Mouse (Mus musculus) embryonic facial prominence, embryonic 13.5 days (tissue): ENCODE results near the gene Ntn1. TPM values are rescaled to one million over a fixed set of nuclear protein-coding genes. Genes with fewer than 3 reads are reported as not detected.

ENCODE experiments used
- ATAC-seq: fragments of 200-750 bp; cut with Nextera tagmentation; 2 replicates; pipeline ENCODE4 v1.8.0; 2017; ENCODE audit warnings: low read depth; ENCODE audit not compliant: insufficient number of reproducible peaks, insufficient read depth, low FRiP score, low TSS enrichment
- H3K27ac ChIP-seq: fragments of 300-500 bp; sonication (generic); 2 replicates; pipeline ENCODE4 v1.5.1; 2015; ENCODE audit warnings: moderate library complexity, mild to moderate bottlenecking, inconsistent platforms
- H3K27me3 ChIP-seq: fragments of 300-500 bp; sonication (generic); 2 replicates; pipeline ENCODE4 v1.6.1; 2015; ENCODE audit warnings: mild to moderate bottlenecking, inconsistent platforms
- H3K36me3 ChIP-seq: fragments of 300-500 bp; sonication (generic); 2 replicates; pipeline ENCODE4 v1.6.1; 2015; ENCODE audit warnings: mild to moderate bottlenecking, inconsistent platforms
- H3K4me1 ChIP-seq: fragments of 300-500 bp; sonication (generic); 2 replicates; pipeline ENCODE4 v1.6.1; 2015; ENCODE audit warnings: inconsistent platforms
- H3K4me2 ChIP-seq: fragments of 300-500 bp; sonication (generic); 2 replicates; pipeline ENCODE4 v1.6.1; 2015; ENCODE audit warnings: moderate library complexity, mild to moderate bottlenecking, inconsistent platforms
- H3K4me3 ChIP-seq: fragments of 300-500 bp; sonication (generic); 2 replicates; pipeline ENCODE4 v1.5.1; 2015; ENCODE audit warnings: mild to moderate bottlenecking, inconsistent platforms
- H3K9ac ChIP-seq: fragments of 300-500 bp; sonication (generic); 2 replicates; pipeline ENCODE4 v1.6.1; 2015; ENCODE audit warnings: mild to moderate bottlenecking, inconsistent platforms
- H3K9me3 ChIP-seq: fragments of 300-500 bp; sonication (generic); 2 replicates; pipeline ENCODE4 v1.6.1; 2016; ENCODE audit warnings: inconsistent platforms
- WGBS: fragments of 180-500 bp; shearing (Covaris S2); methylation state at CpG from one replicate; pipeline ENCODE4 v1.1.7; 2015; ENCODE audit warnings: mixed read lengths; 5-methylcytosine and 5-hydroxymethylcytosine counted together
- polyA plus RNA-seq: library from polyadenylated mRNA; unstranded; fragments of >200 nt; fragmentation: Nextera tagmentation; extraction: Ambion mirVana; gene quantifications from 2 replicates; pipeline ENCODE4 v1.2.1, GENCODE M21; 2015

Ntn1 gene
- 7.1 and 9.4 TPM in 2 replicates for polyA plus RNA-seq

GRCm38 (mm10) chr11:68400727-68401219 is at the start of gene Ntn1:
Ntn1 (minus strand) TSS chr11:68400823.
- peak within 1 kb of the TSS; percentile 54 for H3K4me3 ChIP-seq
- no peaks in the 10 kb centered on the region for H3K36me3 ChIP-seq
- H3K9ac ChIP-seq = peak within 1 kb of the TSS; percentile 67
- peak within 1 kb of the TSS; percentile 95 for H3K4me2 ChIP-seq
- WGBS = 5% methylated on average over 11 of the region's 11 CpGs
- H3K27ac ChIP-seq = no peak within 1 kb of the TSS
- ATAC-seq = no peak
- no peaks in the 10 kb centered on the region for H3K9me3 ChIP-seq
- peaks cover 15% of the 10 kb centered on the region for H3K4me1 ChIP-seq
- H3K27me3 ChIP-seq = peaks cover 88% of the 10 kb centered on the region

- no peak for ATAC-seq
- Histone ChIP-seq H3K4me2 (no peak overlapping the region), H3K4me3 (no peak overlapping the region), H3K4me1 (peaks cover 11% of the 10 kb centered on the region), H3K27me3 (peaks cover 5% of the 10 kb centered on the region; the same call in 1 of the 2 replicates), H3K27ac (no peak overlapping the region), H3K9ac (no peak overlapping the region), H3K36me3 (no peaks in the 10 kb centered on the region), H3K9me3 (no peaks in the 10 kb centered on the region)
- WGBS = 81% methylated on average over 7 of the region's 7 CpGs
Observed at GRCm38 (mm10) chr11:68448356-68448755, 47.7 kb upstream of the Ntn1 start.

- no peak for ATAC-seq
- 86% methylated on average over 2 of the region's 2 CpGs for WGBS
- peaks cover 5% of the 10 kb centered on the region; the same call in 1 of the 2 replicates for H3K27me3 ChIP-seq
- no peak overlapping the region for H3K27ac ChIP-seq
- H3K4me3 ChIP-seq = no peak overlapping the region
- peaks cover 11% of the 10 kb centered on the region for H3K4me1 ChIP-seq
- H3K4me2 ChIP-seq = no peak overlapping the region
- H3K36me3 ChIP-seq = no peaks in the 10 kb centered on the region
- H3K9me3 ChIP-seq = no peaks in the 10 kb centered on the region
- H3K9ac ChIP-seq = no peak overlapping the region
Observed at GRCm38 (mm10) chr11:68447242-68447641, 46.6 kb upstream of the Ntn1 start.

GRCm38 (mm10) chr11:68446547-68446946 is 45.9 kb upstream of the Ntn1 start:
- WGBS = 86% methylated on average over 4 of the region's 4 CpGs
- H3K4me1 ChIP-seq = peaks cover 11% of the 10 kb centered on the region
- no peak overlapping the region for H3K4me2 ChIP-seq
- H3K4me3 ChIP-seq = no peak overlapping the region
- H3K9ac ChIP-seq = no peak overlapping the region
- no peak for ATAC-seq
- no peak overlapping the region for H3K27ac ChIP-seq
- no peaks in the 10 kb centered on the region for H3K36me3 ChIP-seq
- H3K9me3 ChIP-seq = no peaks in the 10 kb centered on the region
- peaks cover 5% of the 10 kb centered on the region; the same call in 1 of the 2 replicates for H3K27me3 ChIP-seq

- H3K4me2 ChIP-seq = no peak overlapping the region
- 84% methylated on average over 4 of the region's 4 CpGs for WGBS
- H3K4me1 ChIP-seq = peaks cover 4% of the 10 kb centered on the region
- no peak overlapping the region for H3K27ac ChIP-seq
- no peaks in the 10 kb centered on the region for H3K9me3 ChIP-seq
- no peak for ATAC-seq
- H3K9ac ChIP-seq = no peak overlapping the region
- H3K27me3 ChIP-seq = peaks cover 5% of the 10 kb centered on the region; the same call in 1 of the 2 replicates
- no peaks in the 10 kb centered on the region for H3K36me3 ChIP-seq
- H3K4me3 ChIP-seq = no peak overlapping the region
Observed at GRCm38 (mm10) chr11:68445901-68446300, 45.3 kb upstream of the Ntn1 start.

- no peaks in the 10 kb centered on the region for H3K9me3 ChIP-seq
- H3K36me3 ChIP-seq = no peaks in the 10 kb centered on the region
- peaks cover 9% of the 10 kb centered on the region for H3K27me3 ChIP-seq
- H3K4me3 ChIP-seq = no peak overlapping the region
- H3K27ac ChIP-seq = no peak overlapping the region
- H3K9ac ChIP-seq = no peak overlapping the region
- H3K4me1 ChIP-seq = no peaks in the 10 kb centered on the region
- WGBS = 79% methylated on average over 12 of the region's 12 CpGs
- no peak overlapping the region for H3K4me2 ChIP-seq
- ATAC-seq = no peak
Observed at GRCm38 (mm10) chr11:68442983-68443638, 42.5 kb upstream of the Ntn1 start.

- Histone ChIP-seq H3K27me3 (peaks cover 9% of the 10 kb centered on the region), H3K4me3 (no peak overlapping the region), H3K9me3 (no peaks in the 10 kb centered on the region), H3K36me3 (no peaks in the 10 kb centered on the region), H3K27ac (no peak overlapping the region), H3K9ac (no peak overlapping the region), H3K4me1 (no peaks in the 10 kb centered on the region), H3K4me2 (no peak overlapping the region)
- WGBS = 81% methylated on average over 8 of the region's 8 CpGs
- no peak for ATAC-seq
Observed at GRCm38 (mm10) chr11:68442346-68442745, 41.7 kb upstream of the Ntn1 start.

- Histone ChIP-seq H3K4me2 (no peak overlapping the region), H3K27ac (no peak overlapping the region), H3K9me3 (no peaks in the 10 kb centered on the region), H3K9ac (no peak overlapping the region), H3K36me3 (no peaks in the 10 kb centered on the region), H3K4me3 (no peak overlapping the region), H3K4me1 (no peaks in the 10 kb centered on the region), H3K27me3 (peaks cover 9% of the 10 kb centered on the region)
- WGBS = 55% methylated on average over 5 of the region's 5 CpGs
- ATAC-seq = no peak
Observed at GRCm38 (mm10) chr11:68440965-68441364, 40.3 kb upstream of the Ntn1 start.

GRCm38 (mm10) chr11:68440100-68440499 is 39.5 kb upstream of the Ntn1 start:
- Histone ChIP-seq H3K4me3 (no peak overlapping the region), H3K27ac (no peak overlapping the region), H3K4me1 (no peaks in the 10 kb centered on the region), H3K9me3 (no peaks in the 10 kb centered on the region), H3K9ac (no peak overlapping the region), H3K27me3 (peaks cover 11% of the 10 kb centered on the region), H3K36me3 (no peaks in the 10 kb centered on the region), H3K4me2 (no peak overlapping the region)
- 76% methylated on average over 9 of the region's 9 CpGs for WGBS
- ATAC-seq = no peak

- Histone ChIP-seq H3K9ac (no peak overlapping the region), H3K4me2 (no peak overlapping the region), H3K4me3 (no peak overlapping the region), H3K4me1 (peaks cover 14% of the 10 kb centered on the region), H3K9me3 (no peaks in the 10 kb centered on the region), H3K36me3 (no peaks in the 10 kb centered on the region), H3K27ac (no peak overlapping the region), H3K27me3 (peaks cover 26% of the 10 kb centered on the region)
- 79% methylated on average over 5 of the region's 5 CpGs for WGBS
- no peak for ATAC-seq
Observed at GRCm38 (mm10) chr11:68436376-68436775, 35.8 kb upstream of the Ntn1 start.

GRCm38 (mm10) chr11:68435601-68436000 is 35.0 kb upstream of the Ntn1 start:
- Histone ChIP-seq H3K9me3 (no peaks in the 10 kb centered on the region), H3K36me3 (no peaks in the 10 kb centered on the region), H3K9ac (no peak overlapping the region), H3K4me1 (peaks cover 20% of the 10 kb centered on the region), H3K4me2 (no peak overlapping the region), H3K27ac (no peak overlapping the region), H3K27me3 (peaks cover 34% of the 10 kb centered on the region), H3K4me3 (no peak overlapping the region)
- WGBS = 85% methylated on average over 4 of the region's 4 CpGs
- no peak for ATAC-seq

GRCm38 (mm10) chr11:68434697-68435096 is 34.1 kb upstream of the Ntn1 start:
- Histone ChIP-seq H3K4me1 (peaks cover 20% of the 10 kb centered on the region), H3K9ac (no peak overlapping the region), H3K4me3 (no peak overlapping the region), H3K9me3 (no peaks in the 10 kb centered on the region), H3K27me3 (peaks cover 38% of the 10 kb centered on the region), H3K36me3 (no peaks in the 10 kb centered on the region), H3K4me2 (no peak overlapping the region), H3K27ac (no peak overlapping the region)
- no peak for ATAC-seq
- 88% methylated on average over 2 of the region's 2 CpGs for WGBS
